Mouse (Mus musculus) mammary gland, adult 2 months (tissue): ENCODE results near the gene Teddm1a. TPM values are rescaled to one million over a fixed set of nuclear protein-coding genes. Genes with fewer than 3 reads are reported as not detected.

ENCODE experiments used
- polyA plus RNA-seq: library from polyadenylated mRNA; depleted of rRNA; stranded (reverse); fragments of >200 nt; gene quantifications from 2 replicates; pipeline ENCODE4 v1.2.3, GENCODE M21; 2012; ENCODE audit warnings: low replicate concordance; rRNA removed

Gene Teddm1a
- polyA plus RNA-seq: not detected in 2 replicates

DNA sequence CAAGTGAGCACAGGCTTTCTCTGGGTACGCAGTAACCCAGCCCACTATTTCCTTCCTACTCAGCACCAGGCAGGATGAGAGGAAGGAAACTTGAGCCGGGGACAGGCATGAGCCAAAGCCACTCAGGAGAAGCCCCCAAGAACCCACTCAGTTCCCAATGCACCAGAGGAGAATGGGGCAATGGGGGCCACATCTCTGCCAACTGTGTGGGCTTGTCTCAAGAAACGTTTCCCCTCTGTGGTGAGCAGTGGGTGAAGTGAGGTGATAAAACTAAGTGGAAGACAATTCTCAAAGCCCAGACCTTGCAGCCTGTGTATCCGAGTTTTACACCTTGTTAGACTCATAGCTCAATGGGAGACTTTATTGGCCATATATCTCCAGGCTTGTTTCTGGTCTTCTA lies at the start of gene Teddm1a:
Teddm1a (plus strand) TSS at position 301 of the 400 bp plus-strand sequence.

DNA sequence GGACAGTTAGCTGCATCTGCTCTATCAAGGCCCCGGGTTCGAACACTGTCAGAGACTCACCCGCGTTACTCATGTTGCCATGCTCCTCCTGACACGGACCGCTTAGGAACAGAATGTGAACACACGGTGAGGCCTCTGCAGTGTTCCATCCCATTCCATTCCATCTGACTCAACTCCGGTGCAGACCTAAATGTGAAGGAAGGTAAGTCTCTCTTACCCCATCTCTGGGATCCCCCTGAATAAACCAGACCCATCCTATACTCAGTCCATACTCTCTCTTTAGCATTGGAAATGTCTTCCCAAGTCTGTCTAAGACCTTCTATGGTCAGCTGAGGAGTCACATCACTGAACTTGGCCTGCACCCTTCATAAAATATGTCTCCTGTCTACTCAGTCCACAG lies 47.5 kb upstream of the Teddm1a start, which contains the start of gene Rgsl1:
Rgsl1 (minus strand) TSS at position 101 of the 400 bp plus-strand sequence.

DNA sequence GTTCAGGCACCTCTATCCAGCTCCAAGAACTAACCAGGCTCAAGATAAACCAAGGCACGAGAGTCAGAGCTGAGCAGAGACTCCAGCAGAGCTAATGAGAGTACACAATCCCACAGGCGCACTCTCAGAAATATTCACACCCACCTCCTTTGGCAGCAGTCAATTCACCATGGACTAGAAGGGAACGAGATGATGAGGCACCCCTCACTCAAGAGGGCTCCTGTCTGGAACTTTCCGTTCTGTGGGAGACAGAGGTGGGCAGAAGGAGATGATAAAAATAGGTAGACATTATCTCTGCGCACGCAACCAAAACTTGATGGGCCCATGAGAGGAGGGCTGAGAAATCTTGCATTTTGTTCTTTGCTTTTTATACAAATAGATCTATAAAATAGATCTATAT lies 17.5 kb upstream of the Teddm1a start, which contains the start of gene Teddm1b:
Teddm1b (plus strand) TSS at position 301 of the 400 bp plus-strand sequence.

DNA sequence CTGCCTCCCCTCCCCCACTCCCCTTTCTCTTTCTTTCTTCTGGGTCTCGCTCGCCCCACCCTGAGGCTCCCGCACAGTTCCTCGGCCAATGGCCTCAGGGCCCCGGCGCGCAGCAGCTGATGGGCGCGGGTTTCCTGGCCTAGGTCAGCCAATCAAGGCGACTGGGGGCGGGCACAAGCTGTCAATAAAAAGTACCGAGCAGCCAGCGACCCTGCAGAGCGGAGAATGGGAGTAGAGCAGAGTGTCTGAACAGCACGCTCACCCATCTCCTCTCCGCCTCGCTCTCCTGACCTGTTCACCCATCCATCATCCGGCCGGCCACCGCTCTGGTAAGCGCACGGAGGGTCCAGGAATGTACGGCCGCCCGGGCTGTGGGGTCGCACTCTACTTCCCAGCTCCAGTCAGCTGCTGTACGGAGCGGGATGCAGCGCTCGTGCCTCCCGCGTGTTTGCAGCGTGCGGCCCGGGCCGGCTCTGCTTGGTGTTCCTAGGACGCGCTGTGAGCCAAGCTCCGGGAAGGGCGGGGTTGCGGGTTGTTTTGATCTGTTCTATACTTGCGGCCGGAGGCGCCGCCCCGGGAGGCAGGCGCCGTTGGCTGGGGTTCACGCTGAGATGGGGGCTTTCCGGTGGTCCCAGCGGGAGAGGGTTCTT lies 8.3 kb downstream of the Teddm1a start, which contains the start of the genes Glul and Teddm2:
Glul (plus strand) TSS at position 214 of the 650 bp plus-strand sequence.
Teddm2 (minus strand) TSS at position 498 of the 650 bp plus-strand sequence.

Other genes with a start within 250 kb of the Teddm1a start
- gene Rgs8, start 238.7 kb upstream of the Teddm1a start, polyA plus RNA-seq: 0.01 and 0.07 TPM in 2 replicates
- gene Rgs16, start 151.4 kb upstream of the Teddm1a start, polyA plus RNA-seq: 4.4 and 4.7 TPM in 2 replicates
- 4.5 and 10.0 TPM in 2 replicates for gene Rnasel, start 142.3 kb upstream of the Teddm1a start, polyA plus RNA-seq
- 0.13 and 0.43 TPM in 2 replicates for gene Rgsl1, start 47.6 kb upstream of the Teddm1a start, polyA plus RNA-seq
- not detected in 2 replicates for gene Teddm1b, start 17.4 kb upstream of the Teddm1a start, polyA plus RNA-seq
- 820 and 2,440 TPM in 2 replicates for gene Glul, start 8.2 kb downstream of the Teddm1a start, polyA plus RNA-seq
- gene Teddm2, start 8.5 kb downstream of the Teddm1a start, polyA plus RNA-seq: 0.70 and 0.92 TPM in 2 replicates